Mouse (Mus musculus) heart, postnatal 14 days (tissue): ENCODE measurements around the gene Ropn1l. TPM values are rescaled to one million over a fixed set of nuclear protein-coding genes. Genes with fewer than 3 reads are reported as not detected.

ENCODE experiments used
- DNase-seq, 2 experiments: peaks; one replicate each; pipeline ENCODE4 v3.0.0; 2021 to 2022
- intact Hi-C: fragments of 180-260 bp; cut with DNase I; formaldehyde crosslinking; loops from one replicate; pipeline ENCODE4 v1.15.1; 2025
- total RNA-seq, 2 experiments: library from RNA; stranded (reverse); gene quantifications; 2 replicates each; pipeline ENCODE4 v1.2.3; 2021

Ropn1l gene
- total RNA-seq, 2 experiments from 2014 or later: 0.29 TPM; not detected in 1

DNA sequence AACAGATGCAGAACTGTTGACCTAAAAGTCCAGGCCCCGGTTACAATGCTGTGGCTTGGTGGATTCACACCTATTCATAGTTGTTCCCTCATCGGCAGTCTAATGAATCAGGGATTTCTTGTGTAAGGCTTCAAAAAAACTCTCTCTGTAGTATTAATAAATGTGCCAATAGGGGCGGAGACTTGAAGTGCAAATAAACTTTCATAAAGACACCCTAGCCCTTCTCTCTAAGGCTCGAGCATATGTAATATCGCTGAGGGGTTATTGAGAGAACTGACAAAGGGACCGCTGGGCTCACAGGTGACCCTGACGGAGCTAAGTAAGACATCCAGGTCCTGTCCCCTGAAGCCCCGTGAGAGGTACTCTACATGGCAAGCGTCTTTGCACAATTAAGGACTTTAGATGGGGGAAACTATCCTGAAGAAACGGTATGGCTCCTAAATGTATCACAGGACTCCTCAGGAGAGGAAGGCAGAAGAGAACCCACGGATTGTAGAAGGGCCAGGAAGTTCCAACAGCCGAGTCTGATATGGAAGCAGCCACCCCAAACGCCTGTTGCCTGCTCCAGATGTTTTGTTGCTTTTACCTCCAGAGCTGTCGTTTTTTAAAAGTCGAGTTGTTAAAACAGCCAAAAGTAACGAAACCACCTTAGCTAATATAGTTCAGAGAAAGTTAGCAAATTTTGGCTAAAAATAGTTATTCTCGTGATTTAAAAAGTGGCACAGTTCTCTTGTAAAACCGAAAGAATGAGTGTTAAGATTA lies 1.0 kb downstream of the Ropn1l start:
- no peak for DNase-seq
- intact Hi-C loops: loop anchor here (5.0 to 10.0 kb wide), 2 partner anchors 85 to 132 kb away; partner anchors contain the start of gene Ankrd33b

DNA sequence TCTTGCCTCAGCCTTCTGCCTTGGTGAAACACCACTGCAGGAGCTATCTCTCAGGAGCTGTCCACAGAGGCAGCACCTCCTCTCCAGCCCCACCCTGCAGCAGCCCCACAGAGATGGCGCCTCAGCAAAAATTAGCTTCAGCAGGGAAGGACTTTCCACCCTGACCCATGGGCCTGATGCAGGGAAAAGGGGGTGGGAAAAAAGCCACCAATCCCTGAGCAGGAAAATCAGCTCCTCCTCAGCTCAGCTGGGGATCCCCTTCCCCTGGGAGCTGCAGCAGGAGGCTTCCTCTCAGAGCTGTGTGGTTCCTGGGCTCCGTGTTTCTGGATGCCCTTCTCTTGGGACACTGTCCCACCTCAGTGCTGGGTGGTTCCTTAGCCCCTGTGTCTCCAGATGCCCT lies 3.8 kb downstream of the Ropn1l start:
- intact Hi-C loops: loop anchor here (5.0 to 10.0 kb wide), 3 partner anchors 82 to 525 kb away; partner anchors contain the start of gene Ankrd33b
- DNase-seq: no peak

DNA sequence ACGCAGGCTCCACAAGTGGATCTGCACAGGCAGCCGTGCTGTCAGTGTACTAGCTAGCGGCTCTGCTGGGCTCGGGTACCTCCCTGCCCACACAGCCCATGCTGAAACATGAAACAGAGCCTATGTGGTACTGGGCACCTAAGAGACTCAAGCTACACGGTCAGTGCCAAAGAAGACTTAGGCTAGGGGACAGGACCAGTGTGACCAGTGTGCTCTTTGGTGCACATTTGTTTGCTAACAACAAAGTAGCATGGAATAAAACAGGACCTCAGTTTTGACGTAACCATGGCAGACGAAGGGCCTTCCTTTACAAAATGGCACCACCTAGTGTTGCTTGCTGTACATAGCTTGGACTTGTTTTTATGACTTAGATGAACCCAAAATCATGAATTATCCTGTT lies 6.4 kb downstream of the Ropn1l start:
- intact Hi-C loops: loop anchor here (1.0 to 10.0 kb wide), 2 partner anchors 132 to 522 kb away; no protein-coding TSS in a partner anchor
- DNase-seq: peak; percentile 34 to 68

DNA sequence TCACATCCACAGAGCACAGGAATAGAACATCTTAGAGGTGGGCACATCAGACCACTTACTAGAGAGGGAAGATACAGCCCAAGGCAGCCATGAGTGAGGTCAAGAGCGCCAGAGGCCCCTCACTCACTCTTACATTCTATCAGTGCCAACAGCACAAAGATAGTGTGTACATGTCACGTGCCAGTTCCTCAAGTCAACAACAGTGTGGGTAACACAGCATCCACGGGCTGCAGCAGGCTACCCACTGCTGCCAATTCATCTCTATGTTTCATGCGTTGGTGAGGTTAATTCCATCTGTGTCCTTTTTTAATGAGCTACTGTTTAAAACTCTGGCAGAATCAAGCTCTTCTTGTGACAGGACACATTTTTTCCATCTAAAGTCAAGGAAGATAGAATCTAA lies 10.8 kb downstream of the Ropn1l start:
- no peak for DNase-seq
- intact Hi-C loops: loop anchor here (10.0 kb wide), 1 partner anchor 518 kb away; no protein-coding TSS in a partner anchor

DNA sequence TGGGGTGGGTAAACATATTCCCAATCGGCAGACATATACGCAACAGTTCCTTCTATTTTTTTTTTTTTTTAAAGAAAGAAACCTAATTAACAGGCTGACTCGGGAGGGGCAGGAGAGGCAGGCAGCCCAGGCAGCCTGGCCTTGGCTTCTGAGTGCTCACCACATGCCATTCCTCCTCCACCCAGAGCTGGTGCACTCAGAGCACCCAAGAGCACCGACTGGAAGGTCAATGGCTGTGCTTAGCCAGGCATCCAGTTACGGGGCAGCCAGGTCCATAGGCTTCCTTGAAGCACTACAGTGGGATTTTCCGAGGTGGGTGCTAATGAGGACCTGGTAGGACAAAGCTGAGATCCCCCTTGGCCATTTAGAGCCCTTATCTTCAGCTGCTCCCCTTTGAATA lies 11.5 kb downstream of the Ropn1l start:
- intact Hi-C loops: loop anchor here (10.0 kb wide), 1 partner anchor 517 kb away; no protein-coding TSS in a partner anchor
- DNase-seq: no peak

DNA sequence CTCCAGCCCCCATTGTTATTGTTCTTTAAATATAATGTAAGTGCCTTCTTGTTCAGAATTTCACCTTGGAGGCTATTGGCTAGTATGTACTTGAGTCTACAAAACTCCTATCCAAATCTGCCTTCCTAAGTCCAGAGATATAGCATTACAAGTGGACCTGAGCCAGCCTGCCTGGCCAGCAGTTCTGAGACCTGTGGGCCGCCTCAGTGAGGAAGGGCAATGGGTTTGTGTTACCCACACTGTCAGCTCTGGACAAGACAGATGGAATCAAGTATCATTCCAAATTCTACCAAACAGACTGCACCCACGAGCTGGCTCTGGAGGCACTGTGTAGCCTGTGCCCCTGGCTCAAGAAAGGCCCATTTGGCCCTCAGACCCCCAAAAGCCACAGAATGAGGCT lies 16.7 kb downstream of the Ropn1l start:
- DNase-seq: no peak
- intact Hi-C loops: no loop called here

DNA sequence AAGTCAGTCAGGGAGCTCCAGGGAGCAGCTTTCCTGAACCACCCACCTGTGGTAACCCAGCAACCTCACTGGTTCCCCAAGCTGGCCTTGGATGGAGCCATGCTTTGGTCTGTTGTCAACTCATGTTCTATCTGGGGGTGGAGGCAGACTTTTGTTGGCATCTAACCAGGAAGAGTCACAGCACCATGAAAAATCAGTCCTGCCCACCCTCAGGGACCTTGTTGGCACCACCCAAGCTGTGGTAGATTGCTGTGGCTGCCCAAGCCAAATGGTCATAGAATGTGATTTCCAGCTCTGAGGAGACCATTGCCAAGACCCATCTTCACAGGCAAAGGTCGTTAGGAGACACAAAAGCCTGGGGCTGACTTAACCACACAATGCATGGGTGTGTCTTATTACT lies 17.5 kb downstream of the Ropn1l start:
- intact Hi-C loops: no loop called here
- DNase-seq: no peak

DNA sequence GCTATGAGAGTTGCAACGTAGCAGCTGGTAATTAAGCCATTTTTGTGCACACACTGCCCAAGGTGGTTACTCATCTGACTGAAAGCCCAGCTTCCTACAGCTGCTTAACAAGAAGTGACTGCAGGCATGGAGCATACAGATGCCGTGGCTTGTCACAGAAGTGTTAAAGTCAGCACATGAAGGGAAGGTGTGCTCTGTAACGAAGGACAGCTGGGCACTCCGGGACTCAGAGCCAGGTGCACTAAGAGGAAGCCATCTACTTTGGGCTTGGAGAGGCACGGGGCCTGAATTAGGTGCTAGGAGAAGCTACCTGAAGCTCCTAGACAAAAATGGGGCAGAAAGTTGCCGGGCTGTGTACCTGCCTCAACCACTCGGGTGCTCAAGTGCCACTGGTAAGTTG lies 19.8 kb downstream of the Ropn1l start:
- intact Hi-C loops: no loop called here
- no peak for DNase-seq

DNA sequence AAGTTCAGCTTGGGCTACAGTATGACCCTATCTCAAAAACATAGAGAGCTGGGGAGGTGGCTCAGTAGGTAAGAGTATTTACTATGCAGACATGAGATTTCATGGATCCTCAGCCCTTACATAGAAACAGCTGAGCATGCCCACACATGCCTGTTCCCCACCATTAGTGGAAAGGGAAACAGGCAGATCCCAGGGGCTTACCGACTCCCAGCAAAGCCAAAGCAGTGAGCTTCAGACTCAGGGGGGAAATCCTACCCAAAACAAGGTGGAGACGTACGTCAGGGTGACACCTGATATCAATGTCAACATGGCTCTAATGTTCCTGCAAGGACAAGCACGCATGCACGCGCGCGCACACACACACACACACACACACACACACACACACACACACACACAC lies 21.7 kb downstream of the Ropn1l start:
- intact Hi-C loops: no loop called here
- no peak for DNase-seq

DNA sequence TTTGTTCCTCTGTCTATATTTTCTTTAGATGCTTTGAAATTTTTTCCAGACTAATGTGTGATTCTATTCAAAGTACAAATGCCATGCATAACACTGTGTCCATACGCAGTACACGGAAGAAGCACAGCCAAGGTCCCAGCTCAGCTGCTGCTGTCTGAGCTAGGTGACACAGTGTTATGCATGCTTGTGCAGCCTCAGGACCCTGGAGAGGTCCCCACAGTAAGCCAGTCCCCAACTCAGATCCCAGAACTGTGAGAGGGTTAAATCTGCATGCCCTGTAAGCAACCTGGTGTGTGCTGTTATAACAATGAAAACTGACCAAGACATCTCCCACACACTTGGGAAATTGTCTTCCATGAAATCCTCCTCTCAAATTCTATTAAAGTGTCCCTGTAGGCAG lies 23.5 kb downstream of the Ropn1l start:
- DNase-seq: no peak
- intact Hi-C loops: no loop called here

DNA sequence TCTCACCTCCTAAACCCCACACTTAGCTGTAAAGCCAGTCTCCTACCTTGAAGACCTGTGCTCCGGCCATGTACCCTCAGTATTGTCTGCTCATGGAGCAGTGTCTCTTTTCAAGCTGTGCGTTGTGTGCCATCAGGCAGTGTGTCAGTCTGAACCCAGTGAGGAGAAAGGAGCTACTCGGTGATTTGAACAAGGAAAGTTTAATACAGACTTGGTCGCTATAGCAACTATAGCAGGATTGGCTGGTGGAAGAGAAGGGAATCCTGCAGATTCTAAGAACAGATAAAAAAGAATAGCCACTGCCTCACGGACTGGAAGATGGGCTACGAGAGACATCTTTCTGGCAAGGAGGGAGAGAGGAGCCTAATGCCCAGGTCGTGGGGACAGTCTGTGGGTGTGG lies 24.1 kb downstream of the Ropn1l start:
- intact Hi-C loops: no loop called here
- DNase-seq: no peak

DNA sequence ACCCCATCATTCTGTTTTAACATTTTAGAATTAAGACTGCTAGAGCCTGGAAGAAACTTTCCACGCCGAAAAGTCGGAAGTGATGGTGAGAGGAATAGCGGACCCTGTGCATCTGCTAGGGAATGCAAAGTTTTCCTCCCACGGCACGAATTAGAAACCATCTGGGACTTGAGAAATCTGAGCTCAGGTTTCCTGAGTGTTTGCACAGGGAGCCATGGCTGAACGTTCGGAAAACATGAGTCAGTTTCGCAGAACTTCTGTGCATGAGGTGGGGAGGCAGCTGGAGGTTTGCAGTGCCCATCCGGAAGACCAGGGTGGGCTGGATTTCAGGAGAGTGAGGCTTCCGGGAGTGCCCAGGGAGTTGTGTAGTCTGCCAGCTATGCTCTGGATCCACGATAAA lies 25.0 kb downstream of the Ropn1l start:
- no peak for DNase-seq
- intact Hi-C loops: no loop called here

DNA sequence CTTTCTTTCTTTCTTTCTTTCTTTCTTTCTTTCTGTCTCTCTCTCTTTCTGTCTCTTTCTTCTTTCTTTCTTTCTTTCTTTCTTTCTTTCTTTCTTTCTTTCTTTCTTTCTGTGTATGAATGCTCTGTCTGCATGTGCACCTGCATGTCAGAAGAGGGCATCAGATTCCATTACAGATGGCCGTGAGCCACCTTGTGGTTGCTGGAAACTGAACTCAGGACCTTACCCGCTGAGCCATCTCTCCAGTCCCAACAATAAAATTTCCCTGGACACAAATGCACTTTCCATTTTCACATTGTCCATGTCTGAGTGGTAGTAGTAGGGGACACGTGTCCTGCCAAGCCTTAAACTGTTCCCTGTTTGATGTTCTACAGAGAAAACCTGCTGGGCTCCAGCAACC lies 26.1 kb downstream of the Ropn1l start:
- no peak for DNase-seq
- intact Hi-C loops: no loop called here

DNA sequence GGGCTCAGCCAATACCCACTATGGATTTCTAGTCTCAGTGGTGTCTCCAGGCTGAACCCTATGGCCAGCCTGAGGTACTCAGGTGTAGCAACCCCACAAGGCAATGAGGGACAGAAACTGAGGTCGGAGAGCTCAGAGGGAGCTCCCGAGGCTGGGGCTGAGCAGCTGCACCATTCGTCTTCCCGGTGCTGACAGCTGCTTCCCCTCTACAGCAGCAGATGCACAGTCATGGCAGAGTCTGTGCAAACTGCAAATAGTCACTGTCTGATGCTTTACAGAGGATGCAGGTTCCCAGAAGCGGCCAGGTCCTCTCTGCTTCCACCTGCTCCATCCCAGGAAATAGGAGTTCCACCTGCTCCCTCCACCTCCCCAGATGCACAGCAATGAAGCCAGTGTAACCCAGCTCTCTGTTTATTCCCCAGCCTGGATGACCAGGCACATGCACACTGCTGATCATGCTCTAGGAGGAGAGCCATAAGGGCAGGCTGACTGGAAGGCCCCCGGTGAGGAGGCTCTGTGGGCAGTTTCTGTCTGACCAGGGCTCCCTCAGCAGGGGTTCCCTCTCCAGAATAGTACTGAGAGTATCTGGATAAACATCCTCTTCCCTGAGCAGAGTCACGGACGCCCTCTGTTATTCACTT lies 27.4 kb downstream of the Ropn1l start:
- DNase-seq: no peak
- intact Hi-C loops: no loop called here

DNA sequence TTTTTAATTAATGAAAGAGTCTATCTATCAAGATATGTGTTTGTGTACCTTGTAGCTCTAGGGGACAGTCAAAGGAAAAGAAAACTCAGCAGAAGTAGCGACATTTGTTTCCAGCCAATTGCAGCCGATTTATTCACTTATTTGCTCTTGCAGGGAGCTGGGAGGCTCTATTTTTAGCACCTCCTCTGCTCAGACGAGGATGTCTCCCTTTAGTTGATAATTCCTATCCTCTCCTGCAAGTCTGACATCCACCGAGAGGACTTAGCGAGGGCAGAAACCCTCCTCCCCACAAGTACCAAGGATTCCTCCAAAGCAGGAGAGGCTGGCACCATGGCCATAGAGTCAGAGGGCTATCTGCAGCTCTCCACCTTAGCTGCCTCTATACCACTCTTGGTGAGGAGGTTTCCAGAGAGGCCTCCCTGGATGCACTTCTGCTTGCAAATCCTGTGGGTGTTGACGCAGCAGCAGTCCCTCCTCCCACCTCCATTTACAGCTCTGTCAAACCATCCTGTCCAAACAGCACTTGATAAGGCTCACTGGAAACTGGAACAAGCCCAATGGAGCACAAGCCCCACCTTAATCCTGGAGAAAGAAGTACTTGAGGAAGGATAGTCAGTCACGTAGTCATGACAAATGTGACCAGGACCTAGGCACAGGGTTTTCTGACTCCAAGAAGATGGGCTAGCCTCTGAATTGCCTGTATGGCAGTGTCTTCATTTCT lies 30.7 kb downstream of the Ropn1l start:
- intact Hi-C loops: no loop called here
- no peak for DNase-seq

DNA sequence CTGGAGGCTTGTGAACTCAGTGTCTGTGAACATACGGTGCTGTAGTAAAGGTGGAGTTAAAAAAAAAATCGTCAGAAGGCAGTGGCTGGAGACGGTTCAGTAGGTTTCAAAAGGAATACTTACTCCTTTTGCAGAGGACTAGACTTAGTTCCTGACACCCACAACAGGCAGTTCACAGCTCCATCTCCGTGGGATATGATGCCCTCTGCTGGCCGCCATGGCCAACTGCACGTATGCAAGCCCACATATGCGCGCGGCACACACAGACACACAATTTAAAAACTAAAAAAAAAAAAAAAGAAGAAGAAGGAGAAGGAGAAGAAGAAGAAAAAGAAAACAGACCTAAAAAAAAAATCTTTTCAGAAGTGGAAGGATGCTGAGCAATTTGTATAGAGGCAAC lies 34.5 kb downstream of the Ropn1l start:
- DNase-seq: peak; percentile 42 to 61
- intact Hi-C loops: loop anchor here (2.0 kb wide), 2 partner anchors 52 to 102 kb away; partner anchors contain the start of gene Ankrd33b

DNA sequence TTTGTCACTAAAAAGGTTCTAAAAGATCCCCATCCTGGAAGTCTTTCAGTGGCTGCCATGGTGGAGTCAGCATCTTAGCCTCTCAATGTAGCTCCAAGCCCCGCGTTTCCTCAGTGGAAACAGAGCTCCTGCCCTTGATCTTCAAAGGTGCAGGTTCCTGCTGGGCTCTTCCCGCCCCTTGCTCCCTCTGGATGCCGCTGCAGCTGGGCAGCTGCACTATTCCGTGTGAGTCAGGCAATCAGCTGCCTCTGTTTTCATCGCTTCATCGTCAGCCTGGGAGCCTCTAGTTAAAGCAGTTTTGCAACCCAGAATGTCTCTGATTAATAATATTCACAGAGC lies 34.9 kb downstream of the Ropn1l start:
- DNase-seq: no peak
- intact Hi-C loops: loop anchor here (2.0 kb wide), 2 partner anchors 52 to 102 kb away; partner anchors contain the start of gene Ankrd33b

DNA sequence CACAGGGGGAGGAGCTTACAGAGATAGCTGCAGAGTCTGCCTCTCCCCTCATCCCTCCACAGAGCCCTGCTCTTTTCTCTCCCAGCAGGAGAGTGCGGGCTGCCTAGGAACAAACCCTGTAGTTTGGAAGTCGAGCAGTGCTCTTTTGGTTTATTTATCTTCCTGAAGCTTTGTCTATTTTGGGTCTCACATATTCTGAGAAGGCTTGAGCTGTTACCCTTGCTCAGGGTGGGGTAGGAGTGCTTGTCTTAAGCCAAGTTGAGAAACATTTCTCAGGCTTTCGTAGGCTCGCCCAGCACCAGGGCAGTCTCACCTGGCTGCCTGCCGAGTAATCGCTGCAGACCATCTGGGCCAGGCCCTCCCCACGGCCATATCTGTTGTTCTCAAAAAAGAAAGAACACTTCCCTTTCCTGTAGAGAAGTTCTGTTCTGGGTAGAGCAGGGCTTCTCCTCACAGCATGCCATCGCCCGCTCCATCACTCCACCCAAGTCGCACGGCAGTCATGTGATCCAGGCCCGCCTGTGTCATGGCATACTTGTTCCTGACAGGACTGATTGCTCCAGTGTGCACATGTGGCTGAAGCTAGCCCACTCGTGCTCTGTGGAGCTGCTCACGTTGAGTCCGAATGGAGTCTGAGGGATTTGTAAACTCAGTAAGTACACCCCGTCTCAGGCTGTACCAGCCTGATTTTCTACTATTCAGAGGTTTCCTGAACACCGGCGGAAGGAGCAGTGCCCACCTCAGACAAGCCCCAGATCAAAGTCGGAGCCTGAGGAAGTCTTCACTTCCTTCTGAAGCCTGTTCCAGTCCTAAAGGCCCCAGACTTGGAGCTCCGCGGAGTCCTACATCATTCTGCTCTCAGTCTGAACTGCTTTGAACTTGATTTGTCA lies 35.5 kb downstream of the Ropn1l start:
- intact Hi-C loops: loop anchor here (2.0 kb wide), 2 partner anchors 51 to 101 kb away; partner anchors contain the start of gene Ankrd33b

DNA sequence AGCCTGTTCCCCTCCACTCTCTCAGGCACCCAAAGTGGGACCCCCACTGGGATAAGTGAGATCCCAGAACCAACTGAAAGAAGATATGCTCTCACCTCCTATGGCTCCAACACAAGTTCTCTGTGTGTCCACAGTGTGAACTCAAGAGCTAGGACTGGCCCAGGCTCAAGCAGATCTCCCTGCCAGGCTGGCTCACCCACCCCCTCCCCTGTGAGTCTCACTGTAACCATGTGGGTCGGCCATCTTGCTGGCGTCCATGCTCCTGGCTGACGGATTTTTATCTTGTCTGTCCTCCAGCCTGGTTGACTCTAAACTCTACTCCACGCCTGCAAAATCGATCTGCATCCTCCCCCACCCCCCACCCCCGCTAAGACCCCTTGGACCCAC lies 36.1 kb downstream of the Ropn1l start:
- DNase-seq: no peak
- intact Hi-C loops: no loop called here

More for the DNA sequence above, 35.5 kb downstream of the Ropn1l start:
- DNase-seq: peak; percentile 58 to 64

DNA sequence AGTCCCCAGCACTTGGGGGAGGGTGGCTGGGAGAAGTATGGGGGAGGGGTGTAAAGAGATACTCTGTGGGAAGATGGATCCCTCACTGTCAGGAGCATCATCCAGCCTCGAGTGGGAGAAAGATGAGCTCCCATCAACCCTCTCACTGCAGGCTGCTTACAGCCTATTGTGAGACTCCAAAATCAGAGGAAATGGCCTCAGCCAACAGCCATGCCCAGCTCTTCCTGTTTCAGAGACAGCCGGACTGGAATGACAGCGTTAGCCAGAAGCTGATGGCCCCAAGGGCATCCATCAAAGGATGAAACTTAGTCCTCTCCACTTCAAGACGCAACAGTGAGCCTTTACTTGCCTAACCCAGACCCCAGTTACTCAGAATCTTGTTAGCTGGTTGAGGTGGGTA lies 38.4 kb downstream of the Ropn1l start:
- intact Hi-C loops: no loop called here
- no peak for DNase-seq
